Mouse (Mus musculus) heart, embryonic 16.5 days (tissue): ENCODE data around the gene 9130409I23Rik. TPM values are rescaled to one million over a fixed set of nuclear protein-coding genes. Genes with fewer than 3 reads are reported as not detected.
"Not testable (repeated sequence)": the region's sequence is repeated elsewhere in the genome, so short reads cannot be mapped to it uniquely, and the experiment has no call there.

ENCODE experiments used
- ATAC-seq: fragments of 200-750 bp; cut with Nextera tagmentation; replicated peaks from 2 replicates; pipeline ENCODE4 v1.8.0; 2017; ENCODE audit warnings: moderate number of reproducible peaks; ENCODE audit not compliant: insufficient read depth, low FRiP score; ENCODE audit errors: extremely low read depth
- H3K27ac ChIP-seq: fragments of 300-500 bp; sonication (generic); 2 replicates; pipeline ENCODE4 v1.5.1; 2014; ENCODE audit warnings: mild to moderate bottlenecking, low read length, control low read depth, moderate library complexity
- H3K27me3 ChIP-seq: fragments of 300-500 bp; sonication (generic); 2 replicates; pipeline ENCODE4 v1.6.1; 2014; ENCODE audit warnings: low read length, mixed read lengths; ENCODE audit not compliant: control insufficient read depth, insufficient read depth
- H3K36me3 ChIP-seq: fragments of 300-500 bp; sonication (generic); 2 replicates; pipeline ENCODE4 v1.6.1; 2014; ENCODE audit not compliant: control insufficient read depth, insufficient read depth
- H3K4me1 ChIP-seq: fragments of 300-500 bp; sonication (generic); 2 replicates; pipeline ENCODE4 v1.6.1; 2014; ENCODE audit warnings: low read length, mixed read lengths; ENCODE audit not compliant: control insufficient read depth, insufficient read depth
- H3K4me2 ChIP-seq: fragments of 300-500 bp; sonication (generic); 2 replicates; pipeline ENCODE4 v1.6.1; 2014; ENCODE audit warnings: low read depth, mild to moderate bottlenecking, control low read depth, low read length
- H3K4me3 ChIP-seq: fragments of 300-500 bp; sonication (generic); 2 replicates; pipeline ENCODE4 v1.5.1; 2014; ENCODE audit warnings: mild to moderate bottlenecking, control low read depth, low read length
- H3K9ac ChIP-seq: fragments of 300-500 bp; sonication (generic); 2 replicates; pipeline ENCODE4 v1.6.1; 2014; ENCODE audit warnings: low read length, control low read depth
- H3K9me3 ChIP-seq: fragments of 300-500 bp; sonication (generic); replicated peaks from 2 replicates; pipeline ENCODE4 v1.6.1; 2016; ENCODE audit warnings: low read length; ENCODE audit not compliant: control insufficient read depth
- WGBS: fragments of 180-500 bp; shearing (Covaris S2); extraction: QIAGEN DNeasy Blood & Tissue Kit; methylation state at CpG from one replicate; pipeline ENCODE4 v1.1.7; 2014; 5-methylcytosine and 5-hydroxymethylcytosine counted together
- polyA plus RNA-seq: library from polyadenylated mRNA; unstranded; fragments of >200 nt; fragmentation: Nextera tagmentation; extraction: Ambion mirVana; gene quantifications from 2 replicates; pipeline ENCODE4 v1.2.1, GENCODE M21; 2015

Gene 9130409I23Rik
- polyA plus RNA-seq, 1 experiment from 2014 or later = 0.12 TPM

DNA sequence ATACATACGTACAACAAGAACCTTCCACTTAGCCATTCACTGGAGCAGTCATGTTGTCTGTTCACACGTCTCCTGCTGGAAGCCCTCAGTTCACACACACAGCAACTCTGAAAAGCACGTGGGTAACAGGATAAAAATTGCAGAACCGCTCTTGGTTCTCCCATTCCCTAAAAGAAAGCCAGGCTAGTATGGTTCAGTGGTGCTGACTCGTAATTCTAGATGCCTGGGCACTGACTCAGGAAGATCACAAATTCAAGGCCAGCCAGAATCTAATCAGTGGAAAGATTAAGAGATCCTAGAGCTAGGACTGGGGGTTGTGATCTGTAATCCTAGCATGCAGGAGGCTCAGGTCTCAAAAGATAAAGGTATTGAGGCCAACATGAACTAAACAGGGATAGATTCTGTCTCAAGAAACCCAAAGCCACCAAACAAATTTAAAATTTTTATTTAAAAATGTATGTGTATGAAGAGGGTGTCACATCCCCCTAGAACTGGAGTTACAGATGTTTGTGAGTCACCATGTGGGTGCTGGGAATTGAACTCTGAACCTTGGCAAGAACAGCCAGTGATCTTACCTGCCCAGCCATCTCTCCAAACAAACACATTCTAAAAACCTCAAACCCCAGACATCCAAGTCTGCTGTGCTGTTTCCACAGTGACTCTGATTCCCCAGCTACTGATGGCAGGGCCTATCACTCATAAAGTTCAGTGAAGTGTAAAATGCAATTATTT lies 30.1 kb upstream of the 9130409I23Rik start, which contains the start of gene Ephx1:
Ephx1 (minus strand) TSS at position 149 of the 732 bp plus-strand sequence.
- Histone ChIP-seq H3K4me1 (peaks cover 8% of the 10 kb centered on the region), H3K9me3 (no peaks in the 10 kb centered on the region), H3K36me3 (no peaks in the 10 kb centered on the region), H3K4me3 (no peak within 1 kb of the TSS), H3K4me2 (no peak within 1 kb of the TSS), H3K9ac (no peak within 1 kb of the TSS), H3K27ac (no peak within 1 kb of the TSS), H3K27me3 (peaks cover 2% of the 10 kb centered on the region; the same call in 1 of the 2 replicates)
- no peak for ATAC-seq
- 37% methylated on average over 5 of the region's 5 CpGs for WGBS

DNA sequence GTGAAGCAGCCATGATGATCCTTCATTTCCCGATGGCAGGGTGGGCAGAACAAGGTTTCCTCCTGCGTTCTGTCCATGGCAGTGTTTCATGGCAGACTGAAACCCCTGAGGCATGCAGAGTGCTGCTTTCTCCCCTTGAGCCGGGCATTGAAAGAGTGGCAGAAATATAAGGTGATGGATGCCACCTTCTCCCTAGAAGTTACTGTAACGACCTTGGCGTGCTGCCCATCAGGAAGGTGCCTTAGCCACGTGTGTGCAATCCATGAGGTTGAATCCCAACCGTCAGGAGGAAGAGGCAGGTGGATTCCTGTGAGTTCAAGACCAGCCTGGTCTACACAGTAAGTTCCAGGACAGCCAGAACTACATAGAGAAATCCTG lies 29.6 kb upstream of the 9130409I23Rik start:
- ATAC-seq = no peak
- Histone ChIP-seq H3K36me3 (no peaks in the 10 kb centered on the region), H3K9ac (no peak overlapping the region), H3K9me3 (no peaks in the 10 kb centered on the region), H3K27ac (no peak overlapping the region), H3K4me2 (no peak overlapping the region), H3K4me1 (peaks cover 4% of the 10 kb centered on the region; the same call in 1 of the 2 replicates), H3K4me3 (no peak overlapping the region), H3K27me3 (peaks cover 2% of the 10 kb centered on the region; the same call in 1 of the 2 replicates)
- WGBS = 65% methylated on average over 7 of the region's 7 CpGs

DNA sequence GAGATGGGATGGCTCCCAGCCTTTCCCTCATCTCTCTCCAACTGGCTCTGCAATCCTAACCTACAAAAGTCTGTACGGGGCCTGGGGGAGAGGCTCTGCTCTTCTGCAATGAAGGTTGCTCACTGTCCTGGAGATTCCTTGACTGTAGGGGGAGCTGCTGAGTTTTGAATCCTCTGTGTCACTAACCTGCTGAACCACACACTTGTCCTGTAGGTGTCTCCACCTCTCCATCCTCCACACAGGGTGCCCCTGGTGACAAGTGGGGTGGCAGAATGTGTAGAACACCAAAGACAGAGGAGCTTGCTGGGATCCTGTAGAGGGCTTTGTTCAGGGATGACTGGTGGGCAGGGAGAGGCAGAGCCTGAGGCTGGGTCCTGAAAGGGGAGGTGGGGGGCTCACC lies 28.8 kb upstream of the 9130409I23Rik start:
- 10% methylated on average over 1 of the region's 1 CpGs for WGBS

DNA sequence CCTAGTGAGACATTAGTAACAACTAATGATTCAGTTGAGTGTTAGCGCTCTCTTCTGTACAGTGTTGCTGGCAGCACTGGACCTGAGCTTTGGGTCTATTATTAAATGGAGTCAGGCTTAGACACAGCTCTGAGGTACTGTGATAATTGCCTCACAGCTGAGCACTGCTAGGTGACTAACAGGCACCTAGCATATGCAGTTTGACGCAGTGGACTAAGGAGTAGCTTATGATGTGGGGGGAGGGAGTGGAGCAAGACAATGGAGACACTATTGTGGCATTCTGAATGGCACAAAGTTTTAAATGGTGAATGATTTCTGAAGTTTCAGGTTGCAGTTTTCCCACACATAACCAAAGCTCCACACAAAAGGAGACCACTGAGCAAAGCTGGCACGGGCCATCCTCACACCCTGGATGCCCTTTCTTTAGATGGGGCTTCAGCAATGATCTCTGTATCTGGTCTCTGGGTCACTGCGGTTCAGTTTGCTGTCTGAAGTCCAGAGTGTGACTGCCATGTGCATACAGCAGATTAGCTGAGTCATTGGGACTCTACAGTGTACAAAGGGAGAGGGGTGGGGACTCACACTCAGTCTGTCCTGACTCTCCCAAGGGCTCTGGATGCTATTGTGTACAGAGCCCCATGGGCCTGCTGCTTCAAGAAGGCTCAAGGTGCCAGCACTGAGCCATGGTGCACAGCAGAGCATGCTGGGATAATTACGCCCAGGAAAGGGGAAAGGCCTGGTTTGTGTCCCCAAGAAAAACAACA lies 15.8 kb upstream of the 9130409I23Rik start:
- not testable (repeated sequence) for H3K9me3 ChIP-seq
- 82% methylated on average over 4 of the region's 5 CpGs for WGBS

More for the DNA sequence above, 28.8 kb upstream of the 9130409I23Rik start:
- no peaks in the 10 kb centered on the region for H3K9me3 ChIP-seq
- ATAC-seq = no peak; the same call in 1 of the 2 replicates
- no peak overlapping the region for H3K4me3 ChIP-seq
- H3K4me1 ChIP-seq = no peaks in the 10 kb centered on the region
- no peak overlapping the region for H3K9ac ChIP-seq
- H3K4me2 ChIP-seq = no peak overlapping the region
- H3K27me3 ChIP-seq = peaks cover 2% of the 10 kb centered on the region; the same call in 1 of the 2 replicates
- no peak overlapping the region for H3K27ac ChIP-seq
- H3K36me3 ChIP-seq = no peaks in the 10 kb centered on the region

DNA sequence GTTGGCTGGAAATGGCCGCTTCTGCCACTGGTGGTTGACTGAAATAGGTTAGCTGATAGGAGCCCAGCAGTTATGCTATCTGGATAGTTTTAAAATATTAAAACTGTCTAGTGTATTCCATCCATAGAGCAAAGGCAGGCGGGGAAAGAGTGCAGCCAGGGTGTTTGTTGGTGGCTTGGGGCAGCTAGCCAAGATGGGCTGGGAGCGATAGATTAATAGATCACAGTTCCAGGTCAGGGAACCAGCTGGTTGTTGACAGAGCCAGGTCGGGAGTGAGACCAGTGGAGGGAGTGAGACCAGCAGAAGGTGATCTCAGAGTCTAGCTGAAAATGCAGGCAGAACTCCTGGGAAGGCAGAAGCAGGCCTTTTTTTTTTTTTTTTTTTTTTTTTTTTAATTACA lies 13.4 kb upstream of the 9130409I23Rik start:
- H3K27me3 ChIP-seq = no peaks in the 10 kb centered on the region
- no peaks in the 10 kb centered on the region for H3K9me3 ChIP-seq
- no peak overlapping the region for H3K9ac ChIP-seq
- H3K27ac ChIP-seq = no peak overlapping the region
- no peak overlapping the region for H3K4me2 ChIP-seq
- H3K4me3 ChIP-seq = no peak overlapping the region
- 65% methylated on average over 4 of the region's 4 CpGs for WGBS
- H3K4me1 ChIP-seq = no peaks in the 10 kb centered on the region
- no peaks in the 10 kb centered on the region for H3K36me3 ChIP-seq
- no peak for ATAC-seq

More for the DNA sequence above, 15.8 kb upstream of the 9130409I23Rik start:
- not testable (repeated sequence) for H3K27me3 ChIP-seq, H3K4me1 ChIP-seq, H3K9ac ChIP-seq, H3K4me2 ChIP-seq, ATAC-seq, H3K4me3 ChIP-seq, H3K27ac ChIP-seq, H3K36me3 ChIP-seq

DNA sequence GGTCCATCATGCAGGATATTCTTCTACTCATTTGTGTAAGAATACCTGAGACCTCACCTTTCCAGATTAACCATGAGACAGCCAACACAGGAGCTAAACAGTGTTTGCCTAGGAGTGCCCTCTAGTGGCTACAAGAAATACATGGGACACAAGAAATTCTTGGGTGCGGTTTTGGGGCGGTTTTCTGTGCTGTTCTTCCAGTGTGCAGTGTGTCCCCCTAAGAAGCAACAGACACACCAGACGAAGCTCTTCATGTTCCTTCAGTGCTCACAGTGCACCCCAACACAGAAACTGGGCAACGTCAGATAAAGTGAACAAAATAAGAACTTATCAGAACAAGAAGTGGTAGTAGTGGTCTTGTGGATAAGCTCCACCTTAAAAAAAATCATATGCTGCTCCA lies 11.4 kb upstream of the 9130409I23Rik start:
- Histone ChIP-seq H3K9me3 (no peaks in the 10 kb centered on the region), H3K9ac (no peak overlapping the region), H3K27ac (no peak overlapping the region), H3K4me1 (no peaks in the 10 kb centered on the region), H3K4me2 (no peak overlapping the region), H3K36me3 (no peaks in the 10 kb centered on the region), H3K4me3 (no peak overlapping the region), H3K27me3 (no peaks in the 10 kb centered on the region)
- ATAC-seq = no peak
- WGBS = 11% methylated on average over 4 of the region's 4 CpGs

DNA sequence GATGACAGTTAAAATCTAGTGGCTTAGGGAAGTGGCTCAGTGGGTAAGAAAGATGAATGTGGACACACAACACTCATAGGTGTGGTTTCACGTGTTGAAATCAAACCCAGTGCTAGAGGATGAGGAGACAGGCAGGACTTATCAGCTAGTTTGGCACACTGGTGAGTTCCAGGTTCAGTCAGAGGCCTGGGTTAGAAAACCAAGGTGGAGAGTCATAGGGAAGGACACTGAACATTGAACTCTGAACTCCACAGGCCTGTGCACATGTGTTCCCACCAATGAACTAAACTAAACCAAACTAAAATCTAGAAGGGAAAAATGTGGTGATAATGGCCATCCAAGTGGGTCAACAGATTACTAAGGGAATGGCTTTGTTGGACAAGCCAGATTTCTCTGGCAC lies 3.5 kb upstream of the 9130409I23Rik start:
- H3K27me3 ChIP-seq = no peaks in the 10 kb centered on the region
- WGBS = 46% methylated on average over 1 of the region's 1 CpGs
- H3K9me3 ChIP-seq = no peaks in the 10 kb centered on the region
- no peak overlapping the region for H3K4me3 ChIP-seq
- H3K27ac ChIP-seq = no peak overlapping the region
- no peak for ATAC-seq
- no peak overlapping the region for H3K4me2 ChIP-seq
- no peaks in the 10 kb centered on the region for H3K36me3 ChIP-seq
- no peaks in the 10 kb centered on the region for H3K4me1 ChIP-seq
- H3K9ac ChIP-seq = no peak overlapping the region

DNA sequence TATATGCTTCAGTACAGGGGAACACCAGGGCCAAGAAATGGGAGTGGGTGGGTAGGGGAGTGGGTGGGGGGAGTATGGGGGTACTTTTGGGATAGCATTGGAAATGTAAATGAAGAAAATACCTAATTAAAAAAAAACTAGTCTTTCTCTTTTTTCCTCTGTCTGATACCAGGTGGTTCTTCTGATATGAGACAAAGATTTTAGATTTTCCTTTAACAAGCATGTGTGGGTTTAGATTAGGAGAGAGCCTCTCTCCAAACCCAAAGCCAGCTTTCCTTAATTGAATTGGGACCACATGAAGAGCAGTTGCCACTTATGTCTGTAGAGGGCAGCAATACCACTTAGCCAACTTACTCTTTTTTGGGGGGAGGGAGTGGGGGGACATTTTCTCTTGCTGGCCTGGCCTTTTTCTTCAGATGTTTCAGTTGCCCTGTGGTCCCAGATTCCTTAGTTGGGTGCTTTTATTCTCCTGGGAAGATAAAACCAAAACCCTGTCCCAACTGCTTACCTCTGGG lies 1.7 kb upstream of the 9130409I23Rik start:
- H3K9ac ChIP-seq = no peak overlapping the region
- H3K4me2 ChIP-seq = no peak overlapping the region
- no peak overlapping the region for H3K27ac ChIP-seq
- no peaks in the 10 kb centered on the region for H3K4me1 ChIP-seq
- no peak for ATAC-seq
- H3K27me3 ChIP-seq = no peaks in the 10 kb centered on the region
- H3K4me3 ChIP-seq = no peak overlapping the region
- no peaks in the 10 kb centered on the region for H3K36me3 ChIP-seq
- no peaks in the 10 kb centered on the region for H3K9me3 ChIP-seq

DNA sequence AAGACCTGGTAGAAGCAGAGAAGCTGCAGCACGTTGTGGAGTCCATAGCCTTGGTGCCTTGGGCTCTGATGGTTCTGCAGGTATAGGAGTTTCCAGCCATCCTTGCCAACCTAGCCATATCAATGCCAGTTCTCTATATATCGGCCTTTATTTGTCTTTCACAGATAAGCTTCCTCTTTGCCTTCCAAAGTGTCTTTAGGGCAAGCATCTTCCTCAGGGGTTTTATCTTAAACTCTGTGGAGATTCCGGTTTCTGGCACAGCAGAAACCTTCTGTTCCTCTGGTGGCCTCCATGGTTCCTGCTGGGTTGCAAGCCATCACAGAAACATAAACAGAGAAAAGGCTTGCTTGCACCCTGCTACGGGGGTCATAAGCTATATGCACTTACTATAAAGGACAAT lies 1.9 kb downstream of the 9130409I23Rik start:
- H3K36me3 ChIP-seq = no peaks in the 10 kb centered on the region
- WGBS = 64% methylated on average over 4 of the region's 4 CpGs
- ATAC-seq = no peak
- no peaks in the 10 kb centered on the region for H3K27me3 ChIP-seq
- H3K9ac ChIP-seq = no peak overlapping the region
- H3K4me2 ChIP-seq = no peak overlapping the region
- no peak overlapping the region for H3K27ac ChIP-seq
- H3K4me1 ChIP-seq = no peaks in the 10 kb centered on the region
- no peaks in the 10 kb centered on the region for H3K9me3 ChIP-seq
- H3K4me3 ChIP-seq = no peak overlapping the region
